Mouse (Mus musculus) olfactory bulb, adult 2 months (tissue): ENCODE results near the gene Smarcal1. TPM values are rescaled to one million over a fixed set of nuclear protein-coding genes. Genes with fewer than 3 reads are reported as not detected.

ENCODE experiments used
- H3K27ac ChIP-seq: fragments of 200-500 bp; 2 replicates; pipeline ENCODE4 v1.5.1; 2012; ENCODE audit warnings: low read depth, low read length; ENCODE audit not compliant: insufficient read depth
- H3K4me1 ChIP-seq: fragments of 200-500 bp; 2 replicates; pipeline ENCODE4 v1.6.1; 2012; ENCODE audit warnings: low read length; ENCODE audit not compliant: control insufficient read depth, insufficient read depth
- H3K4me3 ChIP-seq: fragments of 200-500 bp; 2 replicates; pipeline ENCODE4 v1.5.1; 2012; ENCODE audit warnings: mild to moderate bottlenecking, low read depth, low read length, moderate library complexity; ENCODE audit not compliant: insufficient read depth
- CTCF ChIP-seq: fragments of 200-500 bp; IDR thresholded peaks from 2 replicates; pipeline ENCODE4 v1.5.1; 2012; ENCODE audit warnings: low read depth, mild to moderate bottlenecking, low read length, moderate library complexity; ENCODE audit not compliant: insufficient read depth
- POLR2A ChIP-seq: fragments of 200-500 bp; IDR thresholded peaks from 2 replicates; pipeline ENCODE4 v1.6.1; 2012; ENCODE audit warnings: mild to moderate bottlenecking, low read depth, low read length, moderate library complexity; ENCODE audit not compliant: insufficient read depth
- WGBS: fragments of 180-500 bp; shearing (Covaris S2); methylation state at CpG from one replicate; pipeline ENCODE4 v1.1.7; 2018; 5-methylcytosine and 5-hydroxymethylcytosine counted together
- polyA plus RNA-seq: library from polyadenylated mRNA; stranded (reverse); fragments of >200 nt; gene quantifications from 2 replicates; pipeline ENCODE4 v1.2.4, GENCODE M21; 2012; ENCODE audit warnings: low replicate concordance; ENCODE audit not compliant: missing spikeins, insufficient read depth, insufficient read length

Gene Smarcal1
- polyA plus RNA-seq, 1 experiment = not detected

GRCm38 (mm10) chr1:72564334-72564962 is 18.6 kb upstream of the Smarcal1 start:
- no peak for TF ChIP-seq POLR2A
- no peak for TF ChIP-seq CTCF
- H3K4me3 ChIP-seq = no peak overlapping the region
- H3K27ac ChIP-seq = no peak overlapping the region
- WGBS = 64% methylated on average over 6 of the region's 6 CpGs
- no peaks in the 10 kb centered on the region; the same call in 1 of the 2 replicates for H3K4me1 ChIP-seq

GRCm38 (mm10) chr1:72567056-72567455 is 16.0 kb upstream of the Smarcal1 start:
- TF ChIP-seq CTCF (no peak), POLR2A (no peak)
- Histone ChIP-seq H3K27ac (no peak overlapping the region), H3K4me3 (no peak overlapping the region), H3K4me1 (no peaks in the 10 kb centered on the region; the same call in 1 of the 2 replicates)
- WGBS = 23% methylated on average over 9 of the region's 9 CpGs

- 95% methylated on average over 8 of the region's 8 CpGs for WGBS
- H3K4me3 ChIP-seq = no peak overlapping the region
- no peaks in the 10 kb centered on the region; the same call in 1 of the 2 replicates for H3K4me1 ChIP-seq
- no peak for TF ChIP-seq POLR2A
- TF ChIP-seq CTCF = no peak
- no peak overlapping the region for H3K27ac ChIP-seq
Measured at GRCm38 (mm10) chr1:72568725-72569124, 14.3 kb upstream of the Smarcal1 start.

GRCm38 (mm10) chr1:72574047-72574446 is 9.0 kb upstream of the Smarcal1 start:
- WGBS = 65% methylated on average over 7 of the region's 7 CpGs
- TF ChIP-seq CTCF (no peak), POLR2A (no peak)
- no peak overlapping the region for H3K4me3 ChIP-seq
- H3K4me1 ChIP-seq = peaks cover 6% of the 10 kb centered on the region
- no peak overlapping the region for H3K27ac ChIP-seq

- WGBS = 74% methylated on average over 7 of the region's 7 CpGs
- TF ChIP-seq CTCF = no peak
- TF ChIP-seq POLR2A = no peak
Measured at GRCm38 (mm10) chr1:72574608-72575007, 8.4 kb upstream of the Smarcal1 start.

GRCm38 (mm10) chr1:72575121-72575520 is 7.9 kb upstream of the Smarcal1 start:
- H3K4me3 ChIP-seq = no peak overlapping the region
- TF ChIP-seq CTCF = no peak
- no peak for TF ChIP-seq POLR2A
- peaks cover 6% of the 10 kb centered on the region for H3K4me1 ChIP-seq
- no peak overlapping the region for H3K27ac ChIP-seq
- 66% methylated on average over 4 of the region's 4 CpGs for WGBS

More at GRCm38 (mm10) chr1:72574608-72575007, 8.4 kb upstream of the Smarcal1 start:
- Histone ChIP-seq H3K4me3 (no peak overlapping the region), H3K27ac (no peak overlapping the region), H3K4me1 (peaks cover 6% of the 10 kb centered on the region)

GRCm38 (mm10) chr1:72577481-72577922 is 5.5 kb upstream of the Smarcal1 start:
- Histone ChIP-seq H3K4me1 (peaks cover 6% of the 10 kb centered on the region), H3K27ac (no peak overlapping the region), H3K4me3 (no peak overlapping the region)
- TF ChIP-seq POLR2A (no peak), CTCF (no peak)
- WGBS = 52% methylated on average over 12 of the region's 12 CpGs

- 32% methylated on average over 15 of the region's 15 CpGs for WGBS
- H3K27ac ChIP-seq = no peak overlapping the region
- TF ChIP-seq POLR2A = no peak
- no peak for TF ChIP-seq CTCF
- H3K4me1 ChIP-seq = peaks cover 6% of the 10 kb centered on the region
- H3K4me3 ChIP-seq = no peak overlapping the region
Measured at GRCm38 (mm10) chr1:72578351-72578750, 4.7 kb upstream of the Smarcal1 start.

- WGBS = 43% methylated on average over 4 of the region's 4 CpGs
- Histone ChIP-seq H3K27ac (no peak overlapping the region), H3K4me1 (peaks cover 6% of the 10 kb centered on the region), H3K4me3 (no peak overlapping the region)
- TF ChIP-seq POLR2A (no peak), CTCF (no peak)
Measured at GRCm38 (mm10) chr1:72578806-72579205, 4.2 kb upstream of the Smarcal1 start.
